Mouse (Mus musculus) embryonic fibroblast, embryonic 13.5 days (primary cell): Measurements from ENCODE around the gene Acads.

Experiments
- CTCF ChIP-seq: IDR thresholded peaks from 2 replicates; pipeline ENCODE4 v1.5.1; 2011; ENCODE audit warnings: mild to moderate bottlenecking, control low read depth, low read length, moderate library complexity, borderline replicate concordance; ENCODE audit not compliant: insufficient read depth
- POLR2A ChIP-seq: IDR thresholded peaks from 2 replicates; pipeline ENCODE4 v1.6.1; 2011; ENCODE audit warnings: low read depth, mild to moderate bottlenecking, control low read depth, low read length, moderate library complexity

DNA sequence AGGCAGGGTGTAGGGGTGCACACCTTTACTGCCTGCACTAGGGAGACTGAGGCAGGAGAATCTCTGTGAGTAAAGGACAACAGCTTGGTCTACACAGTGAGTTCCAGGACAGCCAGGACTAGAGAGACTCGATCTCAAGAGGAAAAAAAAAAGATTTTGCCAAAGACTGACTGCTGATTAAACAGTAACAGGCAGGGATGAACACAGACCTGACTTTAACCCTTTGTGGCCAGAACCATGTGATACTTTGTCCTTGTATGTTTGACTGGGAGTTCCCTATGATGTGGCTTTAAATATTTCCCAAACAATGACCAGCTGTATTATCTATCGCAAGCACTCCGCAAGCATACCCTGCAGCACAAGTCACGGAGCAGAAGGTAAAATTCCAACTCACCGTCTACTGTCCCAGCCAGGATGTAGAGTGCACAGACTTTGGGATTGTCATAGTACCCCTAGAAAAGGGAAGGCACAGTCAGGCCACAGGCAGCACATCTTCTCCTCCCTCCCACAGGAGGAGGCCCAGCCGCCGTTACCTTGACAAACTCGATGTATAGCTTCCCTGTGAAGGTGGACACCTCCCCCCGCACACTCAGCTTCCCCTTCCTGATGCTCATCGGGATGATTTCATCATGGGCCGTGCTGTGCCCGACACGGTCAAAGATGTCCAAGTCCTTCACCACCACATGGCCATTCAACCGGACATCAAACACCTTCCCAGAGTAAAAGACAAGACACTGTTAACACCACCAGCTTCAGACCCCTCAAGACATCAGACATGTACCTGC is 30.7 kb upstream of the Acads start:
- TF ChIP-seq CTCF = no peak
- TF ChIP-seq POLR2A = no peak
